Mouse (Mus musculus) mouse embryonic stem cell (cell line): Measurements from ENCODE around the gene Ifitm7.
"Not testable (repeated sequence)": the region's sequence is repeated elsewhere in the genome, so short reads cannot be mapped to it uniquely, and the experiment has no call there.

Experiments used
- in situ Hi-C, 2 experiments: fragments of 300-500 bp; cut with MboI; formaldehyde crosslinking; loops; 1 replicate in 1 of 2; 3 replicates in 1 of 2; pipeline ENCODE4 v1.14.3; 2019 to 2020; ENCODE audit warnings: low sequenced_read_pairs in 2 of 2, low pct_unique_long_range_greater_than_20kb in 1 of 2, mixed read lengths in 1 of 2; ENCODE audit not compliant: unreplicated experiment in 1 of 2

Ifitm7 gene

DNA sequence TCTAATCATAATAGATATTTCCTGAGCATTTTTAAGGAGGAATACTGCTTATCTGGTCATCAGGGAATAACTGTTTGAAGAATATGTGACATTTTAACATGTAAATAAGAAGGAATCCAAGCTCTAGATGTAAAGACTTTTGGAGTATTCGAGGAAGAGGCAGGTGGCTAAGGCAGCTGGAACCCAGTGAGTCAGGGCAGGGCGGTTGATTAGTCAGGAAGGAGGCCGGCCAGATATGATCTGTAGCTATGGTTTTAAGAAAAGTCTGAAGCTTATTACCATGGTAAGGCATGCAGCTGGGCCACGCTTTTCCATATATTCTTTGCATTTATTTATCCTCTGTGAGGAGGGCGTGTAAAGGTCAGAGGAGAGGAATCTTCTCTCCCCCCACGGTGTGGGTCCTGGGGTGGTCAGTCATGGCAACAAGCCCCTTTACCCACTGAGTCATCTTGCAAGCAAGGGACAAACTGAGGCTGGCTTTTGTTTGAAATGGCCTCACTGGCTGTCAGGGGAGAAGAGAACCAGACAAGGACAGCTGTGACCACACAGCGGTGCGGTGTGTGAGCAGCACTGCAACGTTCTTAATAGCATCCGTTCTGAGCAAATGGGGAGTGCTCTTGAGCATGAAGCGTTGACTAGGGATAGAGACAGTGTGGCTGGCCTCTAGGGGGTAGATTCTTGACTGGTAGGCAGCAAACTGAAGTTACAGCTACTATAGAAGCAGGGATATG, 6.0 kb upstream of the Ifitm7 start:
- in situ Hi-C loops: no loop called here

- in situ Hi-C loops: no loop called here
These were observed 503 bp downstream of the Ifitm7 start for GRCm38 (mm10) chr16:13986197-13986573.

DNA sequence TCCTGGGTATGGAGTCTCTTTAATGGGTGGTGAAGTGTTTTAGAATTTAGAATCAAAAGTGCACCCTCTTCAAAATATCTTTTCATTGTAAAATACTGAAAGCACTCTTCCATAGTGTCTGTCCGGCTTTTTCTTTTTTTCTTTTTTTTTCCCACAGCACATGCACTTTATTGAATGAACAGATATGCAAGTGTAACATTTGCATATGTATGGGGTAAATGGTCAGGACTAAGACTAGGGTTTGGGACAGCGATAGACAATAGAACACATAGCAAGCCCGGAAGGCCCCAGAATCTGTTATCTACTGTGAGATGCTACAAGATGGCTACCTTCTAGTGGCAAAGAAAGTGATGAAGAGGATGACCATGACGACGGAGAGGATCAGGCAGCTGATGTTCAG, 3.5 kb downstream of the Ifitm7 start:
- in situ Hi-C loops: no loop called here

- in situ Hi-C loops: not testable (repeated sequence)
These were observed 5.0 kb downstream of the Ifitm7 start for GRCm38 (mm10) chr16:13981726-13982125.

- in situ Hi-C loops: not testable (repeated sequence)
These were observed 9.7 kb downstream of the Ifitm7 start for GRCm38 (mm10) chr16:13977026-13977425.

- in situ Hi-C loops: not testable (repeated sequence)
These were observed 10.3 kb downstream of the Ifitm7 start for GRCm38 (mm10) chr16:13976358-13976896.

GRCm38 (mm10) chr16:13972051-13972450, 14.6 kb downstream of the Ifitm7 start:
- in situ Hi-C loops: no loop called here

GRCm38 (mm10) chr16:13969096-13969495, 17.6 kb downstream of the Ifitm7 start:
- in situ Hi-C loops: no loop called here

DNA sequence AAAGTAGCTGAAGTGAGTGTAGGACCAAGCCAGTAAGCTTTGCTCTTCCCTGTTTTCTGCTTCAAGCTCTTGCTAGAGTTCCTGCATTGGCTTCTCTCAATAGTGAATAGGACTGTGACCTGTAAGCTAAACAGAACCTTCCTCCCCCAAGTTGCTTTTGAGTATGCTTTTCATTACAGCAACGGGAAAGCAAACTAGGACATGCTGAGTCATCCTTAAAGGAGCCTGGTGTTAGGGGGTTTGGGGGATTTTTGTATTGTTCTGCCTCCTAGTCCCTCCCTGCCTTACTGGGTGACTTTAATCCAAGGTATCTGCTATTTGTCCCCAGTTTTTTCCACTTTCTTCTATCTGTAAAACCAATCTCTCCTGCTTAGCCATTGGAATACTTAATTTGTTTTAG, 24.6 kb downstream of the Ifitm7 start:
- in situ Hi-C loops: no loop called here

DNA sequence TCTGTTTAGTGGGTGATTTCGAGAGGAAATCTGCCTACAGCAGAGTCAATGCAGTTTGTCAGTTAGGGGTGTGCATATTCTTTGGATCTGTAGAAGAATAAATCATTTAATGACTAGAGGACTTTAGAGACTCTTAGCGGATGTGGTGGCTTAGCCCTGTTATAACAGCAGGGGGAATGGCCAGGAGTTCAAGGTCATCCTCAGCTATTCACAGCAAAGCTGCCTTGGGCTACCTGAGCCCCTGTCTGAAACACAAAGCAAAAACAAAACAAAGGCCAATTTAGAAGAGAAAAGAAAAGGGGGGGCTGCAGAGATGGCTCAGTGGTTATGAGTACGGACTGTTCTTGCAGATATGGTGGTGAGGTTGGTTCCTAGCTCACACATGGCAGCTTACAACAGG, 35.4 kb downstream of the Ifitm7 start:
- in situ Hi-C loops: no loop called here

- in situ Hi-C loops: no loop called here
These were observed 40.4 kb downstream of the Ifitm7 start for GRCm38 (mm10) chr16:13946306-13946705.

DNA sequence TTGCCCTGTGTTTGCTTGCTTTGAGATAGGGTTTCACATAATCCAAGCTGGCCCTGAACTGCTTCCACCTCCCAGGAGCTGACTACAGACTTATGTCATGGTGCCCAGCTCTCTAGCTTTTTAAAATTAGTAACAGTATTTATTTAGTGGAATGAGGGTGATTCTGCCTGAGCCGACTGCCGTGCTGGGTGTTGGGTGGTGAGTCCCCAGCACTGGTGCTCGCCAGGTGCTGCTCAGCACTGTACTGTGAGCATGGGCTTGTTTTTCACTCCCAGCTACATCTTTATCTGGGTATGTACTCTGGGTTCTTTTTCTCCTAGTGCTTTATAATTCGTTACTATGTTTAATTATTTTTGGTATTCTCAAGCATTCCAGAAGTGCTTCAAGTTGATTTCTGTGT, 41.5 kb downstream of the Ifitm7 start:
- in situ Hi-C loops: no loop called here

DNA sequence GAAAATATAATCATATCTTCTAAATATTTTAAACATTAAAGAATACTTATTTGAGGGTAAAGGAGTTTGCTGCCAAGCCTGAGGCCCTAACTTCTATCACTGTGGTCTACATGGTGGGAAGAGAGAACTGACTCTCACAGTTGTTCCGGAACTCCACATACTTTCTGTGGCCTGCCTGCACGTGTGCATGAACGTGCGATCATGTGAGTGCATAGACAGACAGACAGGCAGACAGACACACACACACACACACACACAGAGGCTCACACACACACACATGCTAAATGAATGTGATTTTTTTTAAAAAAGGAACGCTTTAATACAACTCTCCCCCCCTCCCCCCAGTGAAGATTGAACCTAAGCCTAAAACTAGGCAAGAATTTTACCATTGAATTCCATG, 41.9 kb downstream of the Ifitm7 start:
- in situ Hi-C loops: no loop called here

GRCm38 (mm10) chr16:13944178-13944577, 42.5 kb downstream of the Ifitm7 start:
- in situ Hi-C loops: no loop called here

DNA sequence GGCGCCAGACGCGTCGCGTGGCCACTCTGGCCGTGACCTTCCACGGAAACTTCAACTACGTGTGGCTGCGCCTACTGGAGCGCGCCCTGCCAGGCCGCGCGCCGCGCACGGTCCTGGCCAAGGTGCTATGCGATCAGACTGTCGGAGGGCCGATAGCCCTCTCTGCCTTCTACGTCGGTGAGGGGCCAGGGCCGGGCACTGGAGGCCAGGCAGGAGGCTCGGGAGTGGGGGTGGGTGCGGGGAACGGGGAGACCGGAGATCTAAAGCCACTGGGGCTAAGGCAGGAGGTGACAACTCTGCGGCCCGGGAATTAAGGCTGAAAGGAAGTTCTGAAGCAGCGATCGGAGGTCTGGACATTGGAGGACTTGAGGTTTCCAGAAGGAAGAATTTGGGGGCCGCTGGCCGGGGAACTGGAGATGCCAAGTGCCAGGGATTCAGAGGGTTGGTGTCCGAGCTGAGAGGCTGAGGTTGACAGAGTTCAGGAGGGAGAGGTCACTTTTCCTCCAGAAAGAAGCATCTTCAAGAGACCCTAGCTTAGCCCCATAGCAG, 45.8 kb downstream of the Ifitm7 start:
- in situ Hi-C loops: no loop called here

GRCm38 (mm10) chr16:13940139-13940846, 46.4 kb downstream of the Ifitm7 start:
- in situ Hi-C loops: no loop called here
